Comparison of ENCODE assay signal across 9 mouse cellular contexts in the genomic region with DNA sequence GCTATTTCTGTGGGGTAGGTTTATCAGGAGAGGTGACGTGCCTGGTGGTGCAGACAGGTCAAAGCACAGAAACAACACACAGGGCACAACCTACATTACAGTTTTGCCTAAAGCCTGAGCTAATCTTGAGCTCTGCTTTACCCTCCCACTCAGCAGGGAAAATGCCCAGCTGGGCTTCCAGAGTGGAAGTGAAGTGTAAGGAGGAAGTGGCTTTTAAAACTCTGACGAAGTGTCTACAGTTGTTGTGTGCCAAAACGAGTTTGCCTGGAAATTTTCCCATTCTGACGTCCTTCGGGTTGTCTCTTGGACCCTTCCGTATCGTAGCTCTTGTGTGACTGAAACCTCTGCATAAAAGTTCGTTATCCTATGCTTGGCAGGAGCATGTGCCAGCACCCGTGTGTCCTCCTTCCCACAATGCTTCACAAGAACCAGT. TPM values are rescaled to one million over a fixed set of nuclear protein-coding genes. Genes with fewer than 3 reads are reported as not detected.
DNase-seq lines count a peak whose midpoint lies in the region; ATAC-seq and TF ChIP-seq lines count a peak whose summit lies in the region.
"Had no signal": no experiment of that assay in that cellular context is flagged by ENCODE, and none has a peak within 500 bp of the region (broad histone marks: within the 10 kb centered on the region; RNA-seq: fewer than 3 reads in every experiment).

No protein-coding gene starts in this region.

- H3K9ac ChIP-seq in lung, postnatal 0 days (replicated peaks; ENCODE audit: low read depth): no peak overlapping the region

- intact Hi-C loops in gastrocnemius, postnatal 14 days (cut with DNase I; ENCODE audit: low total_unique reads): no loop called here
- intact Hi-C loops in left cerebral cortex, adult 2 months (cut with DNase I): no loop called here

- no peaks in the 10 kb centered on the region for H3K27me3 ChIP-seq in lung, postnatal 0 days (replicated peaks; ENCODE audit: insufficient read depth, low read length)
- H3K27me3 ChIP-seq: CH12.LX had no signal

- 9% methylated on average over 9 of the region's 9 CpGs for WGBS in bone marrow, adult 2 months
- 8% methylated on average over 9 of the region's 9 CpGs for WGBS in lung, postnatal 0 days

- no peaks in the 10 kb centered on the region for H3K9me3 ChIP-seq in lung, postnatal 0 days (ENCODE audit: low read length)

- peak overlapping the region; percentile 42 for H3K27ac ChIP-seq in bone marrow, adult 2 months (ENCODE audit: control insufficient read depth, insufficient read depth, low read depth, low read length, poor library complexity)
- no peak overlapping the region for H3K27ac ChIP-seq in lung, postnatal 0 days (ENCODE audit: low read length)
- H3K27ac ChIP-seq in left cerebral cortex, adult 2 months: no peak overlapping the region

- H3K4me2 ChIP-seq in lung, postnatal 0 days (replicated peaks; ENCODE audit: low read depth, low read length): peak overlapping the region; percentile 27

- H3K4me3 ChIP-seq in bone marrow, adult 2 months (replicated peaks; ENCODE audit: control insufficient read depth, low read depth, low read length): no peak overlapping the region
- no peak overlapping the region for H3K4me3 ChIP-seq in lung, postnatal 0 days (ENCODE audit: low read depth, low read length)
- H3K4me3 ChIP-seq in left cerebral cortex, adult 2 months: no peak overlapping the region

- peaks cover 9% of the 10 kb centered on the region for H3K4me1 ChIP-seq in bone marrow, adult 2 months (ENCODE audit: control insufficient read depth, insufficient read depth, low read length)
- no peaks in the 10 kb centered on the region for H3K4me1 ChIP-seq in lung, postnatal 0 days (ENCODE audit: insufficient read depth, low read depth, low read length)

- no peak for TF ChIP-seq CTCF in bone marrow, adult 2 months (IDR thresholded peaks at IDR 0.05; ENCODE audit: control insufficient read depth, insufficient read depth, low read length)
- no peak for TF ChIP-seq CTCF in lung, postnatal 0 days (IDR thresholded peaks at IDR 0.05)
- TF ChIP-seq CTCF in left cerebral cortex, adult 2 months (IDR thresholded peaks at IDR 0.05): no peak

- H3K36me3 ChIP-seq in lung, postnatal 0 days (ENCODE audit: insufficient read depth, low read length): no peaks in the 10 kb centered on the region

- no peak for TF ChIP-seq POLR2A in bone marrow, adult 2 months (IDR thresholded peaks at IDR 0.05; ENCODE audit: borderline replicate concordance, control insufficient read depth, low read depth, low read length)

- TF ChIP-seq EP300 in lung, postnatal 0 days (IDR thresholded peaks at IDR 0.05): peak; percentile 20; the same call in 1 of the 2 replicates

- peak; percentile 7 for DNase-seq in gastrocnemius, postnatal 14 days
- no peak for DNase-seq in gastrocnemius, postnatal 4 days (ENCODE audit: low spot score in 2 of 2)
- peak; percentile 87 for DNase-seq in lung, postnatal 0 days (ENCODE audit: low spot score)
- DNase-seq in B cell, adult 2 months: no peak
- no peak for DNase-seq in ovary, postnatal 36 days (ENCODE audit: low spot score)
- no peak for DNase-seq in left cerebral cortex, adult 2 months (ENCODE audit: extremely low spot score in 1 of 2, low spot score in 2 of 2)

- ATAC-seq in hematopoietic stem cell, adult 5-6 weeks (replicated peaks in 1 of 2; ENCODE audit: insufficient read depth in 1 of 2, low FRiP score in 2 of 2, low TSS enrichment in 1 of 2, low read depth in 1 of 2, poor library complexity in 2 of 2, severe bottlenecking in 2 of 2): peak; percentile 75
- ATAC-seq in lung, postnatal 0 days: peak; percentile 86

RNA-seq across cellular contexts. Expression of a gene that starts 7.9 kb away (rescaled TPM):
- 10 to 100 TPM; 34.8 to 37.3 TPM for total RNA-seq in gastrocnemius, postnatal 14 days (2021)
- 10 to 100 TPM; 53.2 to 55.3 TPM for total RNA-seq in gastrocnemius, postnatal 4 days (2021)
- 159 and 163 TPM in 2 replicates for polyA plus RNA-seq in bone marrow, adult 2 months (2011; ENCODE audit: insufficient read depth, insufficient read length, low replicate concordance, missing spikeins)
- 146 and 222 TPM in 2 replicates for total RNA-seq in hematopoietic stem cell, adult 5-6 weeks (2017)
- 219 and 245 TPM in 2 replicates for polyA plus RNA-seq in lung, postnatal 0 days (2015; fragmentation: Nextera tagmentation; extraction: Ambion mirVana)
- 100 to 1,000 TPM; 217 to 235 TPM for total RNA-seq in left cerebral cortex, adult 2 months (2021)

Comparison
In these comparisons a context has a peak if more than half of its experiments do, and no peak if none do; other contexts are left out.
1. DNase-seq: peak in gastrocnemius, postnatal 14 days (single experiment) and lung, postnatal 0 days (single experiment); none in gastrocnemius, postnatal 4 days (0 of 2), B cell, adult 2 months (0 of 2), ovary, postnatal 36 days (single experiment) and left cerebral cortex, adult 2 months (0 of 2).